Mouse (Mus musculus) heart, adult 10 weeks (tissue): ENCODE data around the gene Coq7. TPM values are rescaled to one million over a fixed set of nuclear protein-coding genes. Genes with fewer than 3 reads are reported as not detected.

Experiments
- polyA plus RNA-seq: library from polyadenylated mRNA; stranded (reverse); fragments of 350-450 nt; fragmentation: Illumina TruSeq; extraction: RNeasy Lipid Tissue Mini Kit (QIAGEN cat#74804); gene quantifications from one replicate; pipeline ENCODE4 v1.2.3, GENCODE M21; 2014; ENCODE audit warnings: low read depth, low replicate concordance

The Coq7 gene
- 162 TPM for polyA plus RNA-seq

DNA sequence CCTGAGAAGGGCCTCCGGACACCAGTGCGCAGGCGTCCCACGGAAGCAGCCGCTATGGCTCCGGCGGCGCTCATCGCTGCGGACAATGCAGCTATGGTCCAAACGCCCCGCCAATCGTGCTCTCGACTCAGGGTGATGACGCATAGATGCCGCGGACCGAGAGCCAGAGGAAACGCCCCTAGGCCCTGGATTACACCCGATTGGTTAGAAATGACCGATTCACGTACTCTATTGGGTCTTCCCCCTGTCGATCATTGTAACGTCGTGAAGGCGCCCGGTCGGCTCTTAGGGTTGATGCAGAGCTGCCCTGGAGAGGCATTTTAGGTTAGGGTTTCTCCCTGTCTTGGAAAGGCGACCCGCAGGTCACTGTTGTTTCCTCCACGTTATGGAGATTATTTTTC is at the start of gene Coq7:
TSS of gene Coq7 (minus strand) at position 179 of the 401 bp plus-strand sequence.

DNA sequence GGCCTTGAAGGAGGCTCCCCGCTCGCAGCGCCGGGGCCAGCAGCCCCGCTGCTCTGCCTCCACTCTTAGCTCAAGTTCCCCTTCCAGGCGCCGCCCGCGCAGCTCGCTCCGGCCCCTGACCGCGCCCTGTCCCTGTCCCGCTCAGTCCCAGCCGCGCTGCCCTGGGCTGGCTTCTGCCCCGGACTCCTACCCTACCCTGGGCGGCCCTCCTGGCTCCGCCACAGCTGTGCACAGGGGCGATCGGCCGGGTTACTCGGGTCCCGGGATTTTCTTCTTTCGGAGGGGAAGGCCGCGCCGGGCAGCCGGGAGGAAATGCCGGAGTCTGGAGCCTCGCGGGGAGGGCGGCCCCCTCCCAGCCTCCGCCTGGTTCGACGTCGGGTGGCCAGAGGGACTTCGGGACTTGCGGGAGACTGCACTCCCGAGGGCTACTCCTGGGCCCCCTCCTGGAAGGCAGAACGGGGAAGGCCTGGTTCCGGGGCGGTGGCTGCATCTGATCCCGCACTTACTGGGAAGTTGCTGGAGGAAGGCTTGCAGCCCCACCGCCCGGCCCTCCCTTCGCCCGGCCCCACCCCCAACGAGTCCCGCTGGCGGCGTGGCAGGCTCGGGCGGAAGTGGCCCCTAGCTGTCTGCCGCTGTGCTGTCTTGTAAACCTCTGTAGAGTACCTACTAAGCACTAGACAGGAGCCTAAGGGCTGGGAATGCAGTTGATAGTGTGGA is 41.6 kb downstream of the Coq7 start, which contains the start of gene Itpripl2:
TSS of gene Itpripl2 (minus strand) at position 545 of the 717 bp plus-strand sequence.

Other genes with a start within 250 kb of the Coq7 start
- 1.2 TPM for gene Syt17, start 85.1 kb downstream of the Coq7 start, polyA plus RNA-seq
- gene Itpripl2, start 41.4 kb downstream of the Coq7 start, polyA plus RNA-seq, result 14.2 TPM
- 4.9 TPM for gene Tmc7, start 51.4 kb upstream of the Coq7 start, polyA plus RNA-seq
- gene Tmc5, start 63.9 kb upstream of the Coq7 start, polyA plus RNA-seq, result 0.68 TPM
- gene Gde1, start 172.4 kb upstream of the Coq7 start, polyA plus RNA-seq, result 56.4 TPM
- 3.8 TPM for gene Ccp110, start 179.2 kb upstream of the Coq7 start, polyA plus RNA-seq
- gene Vps35l, start 206.9 kb upstream of the Coq7 start, polyA plus RNA-seq, result 25.7 TPM